Comparison of ENCODE assay signal across 24 mouse cellular contexts in the genomic region with DNA sequence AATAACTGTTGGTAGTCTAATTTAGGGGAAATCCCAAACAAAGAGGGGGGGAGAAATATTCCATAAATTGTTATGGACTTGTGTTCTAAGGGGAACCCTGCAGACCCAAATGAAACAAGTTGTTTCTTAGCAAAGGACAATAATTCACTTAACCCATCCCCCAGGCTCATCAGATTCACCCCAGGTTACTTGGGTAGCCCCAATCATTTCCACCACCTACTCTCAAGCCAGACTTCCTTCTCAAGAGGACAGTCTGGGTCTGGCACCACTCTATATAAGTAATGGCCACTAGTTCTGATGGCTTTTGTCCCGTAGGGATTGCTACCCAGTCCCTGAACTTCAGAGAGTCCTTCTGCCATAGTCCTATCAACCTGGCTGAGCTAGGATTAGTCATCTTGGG. TPM values are rescaled to one million over a fixed set of nuclear protein-coding genes. Genes with fewer than 3 reads are reported as not detected.
"Had no signal": no experiment of that assay in that cellular context is flagged by ENCODE, and none has a peak within 500 bp of the region (broad histone marks: within the 10 kb centered on the region; RNA-seq: fewer than 3 reads in every experiment).

No protein-coding gene starts in this region.

- H3K4me2 ChIP-seq: limb, embryonic 12.5 days; limb, embryonic 15.5 days; liver, embryonic 11.5 days; lung, embryonic 14.5 days; midbrain, embryonic 13.5 days had no signal

- H3K9me3 ChIP-seq: limb, embryonic 12.5 days; limb, embryonic 15.5 days; midbrain, embryonic 13.5 days; neural tube, embryonic 12.5 days had no signal

- H3K36me3 ChIP-seq: limb, embryonic 12.5 days; limb, embryonic 15.5 days; midbrain, embryonic 13.5 days; neural tube, embryonic 12.5 days had no signal

- ATAC-seq: liver, postnatal 0 days; lung, postnatal 0 days; midbrain, embryonic 13.5 days; midbrain, embryonic 16.5 days had no signal

- H3K9ac ChIP-seq: limb, embryonic 12.5 days; limb, embryonic 15.5 days; liver, embryonic 14.5 days; liver, postnatal 0 days; lung, embryonic 14.5 days; midbrain, embryonic 13.5 days; neural tube, embryonic 12.5 days had no signal

- H3K4me3 ChIP-seq: limb, embryonic 12.5 days; limb, embryonic 15.5 days; midbrain, embryonic 13.5 days; neural tube, embryonic 12.5 days had no signal

- DNase-seq: kidney, adult 9 months; kidney, postnatal 14 days; kidney, postnatal 4 days; left cerebral cortex, postnatal 4 days; liver, postnatal 0 days; lung, embryonic 14.5 days; right cerebral cortex, adult 18-20 months; right cerebral cortex, postnatal 14 days; right cerebral cortex, postnatal 4 days; thymus, adult 2 months; thymus, postnatal 14 days; thymus, postnatal 4 days had no signal

- H3K27ac ChIP-seq: limb, embryonic 12.5 days; limb, embryonic 15.5 days; liver, embryonic 14.5 days; macrophage; midbrain, embryonic 13.5 days; neural tube, embryonic 12.5 days; stomach, postnatal 0 days had no signal

RNA-seq across cellular contexts. Expression of a gene that starts 3.6 kb away (rescaled TPM):
- polyA plus RNA-seq: kidney, embryonic 16.5 days; liver, embryonic 14.5 days; liver, postnatal 0 days; lung, embryonic 14.5 days; lung, postnatal 0 days; macrophage; stomach, embryonic 14.5 days; stomach, postnatal 0 days; thymus, adult 2 months had no signal
